Mouse (Mus musculus): ENCODE measurements around the gene Stap1. TPM values are rescaled to one million over a fixed set of nuclear protein-coding genes. Genes with fewer than 3 reads are reported as not detected.

The Stap1 gene
- polyA plus RNA-seq, 1 experiment from 2014 or later, result not detected

DNA sequence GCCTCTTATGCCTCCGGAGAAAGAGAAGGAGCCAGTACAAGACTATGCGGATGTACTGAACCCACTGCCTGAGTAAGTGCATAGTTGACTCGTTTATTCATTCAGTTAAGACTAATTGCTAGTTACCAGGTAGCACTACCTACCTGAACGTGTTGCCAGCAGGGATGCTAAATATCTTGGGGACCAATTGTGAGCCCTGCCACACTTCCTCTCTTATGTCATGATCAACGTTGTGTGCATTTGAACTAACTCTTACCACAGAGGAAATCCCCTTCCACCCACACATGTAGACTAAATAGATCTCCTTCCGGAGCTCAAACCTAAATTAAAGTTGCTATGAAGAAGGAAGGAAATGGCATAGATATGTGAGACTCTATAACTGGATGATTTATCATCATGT is 15.2 kb downstream of the Stap1 start:
- no peaks in the 10 kb centered on the region for H3K9me3 ChIP-seq
- no peak overlapping the region for H3K4me3 ChIP-seq
- H3K36me3 ChIP-seq (replicated peaks), result no peaks in the 10 kb centered on the region
- no peaks in the 10 kb centered on the region for H3K4me1 ChIP-seq
- no peak for DNase-seq (ENCODE audit: low spot score)
- H3K27me3 ChIP-seq (replicated peaks; ENCODE audit: low read depth, poor library complexity, severe bottlenecking), result no peaks in the 10 kb centered on the region
- H3K27ac ChIP-seq (replicated peaks), result no peak overlapping the region
- 82% methylated on average over 6 of the region's 6 CpGs for WGBS

DNA sequence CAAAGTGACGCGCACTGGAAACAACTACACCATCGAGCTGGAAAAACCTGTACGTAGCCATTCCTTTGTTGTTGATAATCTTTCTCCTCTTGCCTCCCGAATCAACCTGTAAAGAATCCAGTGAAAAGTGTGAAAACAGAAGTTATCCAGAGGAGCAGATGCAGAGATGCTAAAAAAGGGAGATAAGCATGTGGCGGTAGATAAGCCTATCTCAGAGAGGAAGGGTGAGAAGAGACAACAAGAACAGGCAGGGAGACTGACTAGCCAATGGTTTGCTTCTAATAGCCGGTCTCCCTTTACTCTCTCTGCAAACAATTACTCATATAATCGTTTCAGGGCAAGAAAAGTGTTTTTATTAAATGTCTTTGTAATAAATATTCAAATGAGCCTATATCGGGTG is 23.2 kb downstream of the Stap1 start:
- Histone ChIP-seq H3K4me3 (no peak overlapping the region), H3K27me3 (replicated peaks; ENCODE audit: low read depth, poor library complexity, severe bottlenecking) (no peaks in the 10 kb centered on the region), H3K27ac (replicated peaks) (no peak overlapping the region), H3K4me1 (no peaks in the 10 kb centered on the region), H3K9me3 (no peaks in the 10 kb centered on the region), H3K36me3 (replicated peaks) (no peaks in the 10 kb centered on the region)
- 88% methylated on average over 9 of the region's 9 CpGs for WGBS
- no peak for DNase-seq (ENCODE audit: low spot score)

DNA sequence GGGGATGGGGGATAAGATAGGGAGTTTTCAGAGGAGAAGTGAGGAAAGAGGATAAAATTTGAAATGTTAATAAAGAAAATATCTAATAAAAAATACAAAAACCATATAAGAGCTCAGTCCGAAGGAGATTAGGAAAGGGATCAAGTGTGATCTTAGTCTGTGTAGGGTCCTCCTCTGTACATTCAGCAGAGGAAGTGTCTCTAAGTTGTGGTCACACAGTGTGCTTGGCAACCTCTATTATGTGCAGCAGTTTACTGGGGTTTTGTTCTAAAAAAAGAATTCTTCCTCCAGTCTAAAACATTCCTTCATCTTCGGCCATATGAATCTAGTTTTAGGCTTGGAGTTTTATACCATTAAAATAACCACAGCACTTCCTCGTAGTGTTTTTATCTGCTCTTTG is 27.4 kb downstream of the Stap1 start:
- Histone ChIP-seq H3K36me3 (replicated peaks) (no peaks in the 10 kb centered on the region), H3K27ac (replicated peaks) (no peak overlapping the region), H3K4me3 (no peak overlapping the region), H3K9me3 (no peaks in the 10 kb centered on the region), H3K27me3 (replicated peaks; ENCODE audit: low read depth, poor library complexity, severe bottlenecking) (no peaks in the 10 kb centered on the region), H3K4me1 (no peaks in the 10 kb centered on the region)
- WGBS, result 94% methylated on average over 3 of the region's 3 CpGs
- no peak for DNase-seq (ENCODE audit: low spot score)

DNA sequence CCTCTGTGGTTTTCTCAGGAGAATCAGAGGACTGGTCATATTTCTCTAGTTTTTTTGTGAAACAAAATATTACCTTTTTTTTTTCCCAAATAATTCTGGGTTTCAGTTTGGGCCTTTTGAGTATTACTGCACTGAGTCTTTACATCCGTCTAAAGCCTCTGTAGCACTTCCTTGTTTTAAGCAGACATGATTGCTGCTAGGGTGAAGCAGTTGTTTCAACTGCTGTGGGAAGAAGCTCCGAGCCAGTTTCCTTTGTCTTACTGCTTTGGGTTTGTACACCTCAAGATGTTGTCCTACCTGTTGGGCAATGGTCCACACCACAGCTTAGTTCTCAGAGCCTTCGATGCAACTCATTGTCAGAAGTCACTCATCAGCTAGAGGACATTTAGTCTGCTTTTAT is 29.1 kb downstream of the Stap1 start:
- Histone ChIP-seq H3K27ac (replicated peaks) (no peak overlapping the region), H3K27me3 (replicated peaks; ENCODE audit: low read depth, poor library complexity, severe bottlenecking) (no peaks in the 10 kb centered on the region), H3K4me1 (no peaks in the 10 kb centered on the region), H3K9me3 (no peaks in the 10 kb centered on the region), H3K36me3 (replicated peaks) (no peaks in the 10 kb centered on the region), H3K4me3 (no peak overlapping the region)
- no peak for DNase-seq (ENCODE audit: low spot score)
- WGBS, result 86% methylated on average over 3 of the region's 3 CpGs

DNA sequence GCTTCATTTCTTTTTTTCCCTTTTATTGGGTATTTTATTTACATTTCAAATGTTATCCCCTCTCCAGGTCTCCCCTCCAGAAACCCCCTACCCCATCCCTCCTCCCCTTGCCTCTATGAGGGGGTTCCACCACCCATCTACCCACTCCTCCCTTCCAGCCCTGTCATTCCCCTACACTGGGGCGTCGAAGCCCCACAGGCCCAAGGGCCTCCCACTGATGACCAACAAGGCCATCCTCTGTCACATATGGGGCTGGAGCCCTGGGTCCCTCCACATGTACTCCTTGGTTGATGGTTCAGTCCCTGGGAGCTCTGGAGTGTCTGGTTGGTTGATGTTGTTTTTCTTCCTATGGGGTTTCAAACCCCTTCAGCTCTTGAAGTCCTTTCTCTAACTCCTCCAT is 30.6 kb downstream of the Stap1 start:
- DNase-seq (ENCODE audit: low spot score), result no peak
- Histone ChIP-seq H3K27ac (replicated peaks) (no peak overlapping the region), H3K4me1 (no peaks in the 10 kb centered on the region), H3K4me3 (no peak overlapping the region), H3K9me3 (no peaks in the 10 kb centered on the region), H3K36me3 (replicated peaks) (peaks cover 3% of the 10 kb centered on the region), H3K27me3 (replicated peaks; ENCODE audit: low read depth, poor library complexity, severe bottlenecking) (no peaks in the 10 kb centered on the region)
- WGBS, result 98% methylated on average over 2 of the region's 2 CpGs

DNA sequence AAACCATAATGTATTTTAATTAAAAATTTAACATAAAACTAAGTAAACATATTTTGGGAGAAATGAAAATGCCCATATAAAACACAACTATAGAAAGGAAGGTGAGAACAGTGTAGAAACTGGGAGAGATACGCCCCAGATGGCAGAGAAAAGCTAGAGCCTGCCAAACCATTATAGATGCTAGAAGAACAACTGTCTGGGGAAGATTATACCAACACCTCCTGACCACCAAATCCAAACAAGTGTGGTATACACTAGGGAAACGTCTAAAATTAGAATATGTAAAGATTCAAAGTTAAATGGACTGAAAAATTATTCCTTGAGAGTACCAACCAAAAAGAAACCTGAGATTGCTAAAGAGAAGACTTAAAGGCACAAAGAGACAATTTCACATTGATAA is 35.1 kb downstream of the Stap1 start:
- no peak overlapping the region for H3K27ac ChIP-seq (replicated peaks)
- no peak for DNase-seq (ENCODE audit: low spot score)
- no peaks in the 10 kb centered on the region for H3K27me3 ChIP-seq (replicated peaks; ENCODE audit: low read depth, poor library complexity, severe bottlenecking)
- WGBS, result 88% methylated on average over 2 of the region's 2 CpGs
- H3K36me3 ChIP-seq (replicated peaks), result peaks cover 20% of the 10 kb centered on the region
- H3K4me1 ChIP-seq, result no peaks in the 10 kb centered on the region
- no peaks in the 10 kb centered on the region for H3K9me3 ChIP-seq
- H3K4me3 ChIP-seq, result no peak overlapping the region

DNA sequence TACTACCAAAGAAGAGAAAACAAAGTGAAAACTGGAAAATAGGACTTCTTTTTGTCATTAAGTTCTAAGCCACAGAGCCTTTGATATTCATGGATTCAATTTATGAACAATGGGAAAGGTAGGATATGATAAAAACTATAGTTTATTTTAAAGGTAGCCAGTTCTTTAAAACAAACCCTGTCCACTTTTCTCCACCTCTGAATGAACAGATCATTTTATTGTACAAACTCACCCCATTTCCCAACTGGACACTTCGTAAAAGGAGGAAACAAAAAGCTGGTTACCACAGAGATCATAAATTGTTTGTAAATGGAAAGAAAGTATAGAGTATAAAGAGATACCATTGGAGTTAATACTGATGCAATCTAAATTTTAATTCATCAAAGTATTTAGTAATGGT is 39.5 kb downstream of the Stap1 start:
- Histone ChIP-seq H3K4me1 (no peaks in the 10 kb centered on the region), H3K9me3 (no peaks in the 10 kb centered on the region), H3K27me3 (replicated peaks; ENCODE audit: low read depth, poor library complexity, severe bottlenecking) (no peaks in the 10 kb centered on the region), H3K4me3 (no peak overlapping the region), H3K36me3 (replicated peaks) (peaks cover 38% of the 10 kb centered on the region), H3K27ac (replicated peaks) (no peak overlapping the region)
- WGBS, result 93% methylated on average over 1 of the region's 1 CpGs
- DNase-seq (ENCODE audit: low spot score), result no peak

DNA sequence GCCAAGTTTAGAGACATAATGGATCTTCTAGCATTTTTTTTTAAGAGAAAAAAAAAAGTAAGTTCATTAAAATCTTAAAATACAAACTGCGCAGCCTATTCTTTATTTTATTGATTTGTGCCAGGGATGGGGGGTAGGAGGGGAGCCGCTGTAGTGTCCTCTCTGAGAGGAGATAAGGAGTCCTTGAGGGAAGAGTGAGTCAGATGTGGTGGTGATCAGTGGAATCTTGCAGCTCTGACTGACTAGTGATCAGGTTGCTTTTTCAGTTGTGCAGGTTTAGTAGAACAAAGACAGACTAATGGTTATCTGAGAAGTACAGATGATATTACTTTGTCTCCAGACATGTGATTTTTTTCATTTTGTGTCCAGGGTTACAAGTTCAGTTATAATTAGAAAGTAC is 41.5 kb downstream of the Stap1 start:
- no peaks in the 10 kb centered on the region for H3K27me3 ChIP-seq (replicated peaks; ENCODE audit: low read depth, poor library complexity, severe bottlenecking)
- H3K4me3 ChIP-seq, result no peak overlapping the region
- H3K27ac ChIP-seq (replicated peaks), result no peak overlapping the region
- H3K36me3 ChIP-seq (replicated peaks), result peaks cover 36% of the 10 kb centered on the region
- no peaks in the 10 kb centered on the region for H3K9me3 ChIP-seq
- whole genome bisulfite sequencing, result 98% methylated on average over 2 of the region's 2 CpGs
- no peak for DNase-seq (ENCODE audit: low spot score)
- H3K4me1 ChIP-seq, result no peaks in the 10 kb centered on the region

DNA sequence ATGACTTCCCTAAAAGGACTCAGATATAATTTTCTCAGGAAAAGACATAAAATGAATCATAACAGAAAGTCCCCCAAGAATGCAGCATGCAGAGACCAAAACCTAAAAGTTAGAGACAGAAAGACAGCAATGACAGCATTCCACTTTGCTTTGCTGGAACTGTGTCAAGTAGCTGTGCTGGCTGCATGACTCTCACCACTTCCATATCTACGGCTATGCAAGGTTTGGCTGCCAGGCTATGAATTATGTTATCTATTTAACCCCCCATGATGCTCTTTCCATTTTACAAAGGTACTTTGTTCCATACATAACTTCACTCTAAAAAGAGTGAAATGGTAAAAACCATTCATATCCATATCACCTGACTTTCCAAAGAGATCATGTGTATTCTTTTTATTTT is 42.5 kb downstream of the Stap1 start:
- no peaks in the 10 kb centered on the region for H3K4me1 ChIP-seq
- no peak for DNase-seq (ENCODE audit: low spot score)
- no peaks in the 10 kb centered on the region for H3K9me3 ChIP-seq
- no peaks in the 10 kb centered on the region for H3K27me3 ChIP-seq (replicated peaks; ENCODE audit: low read depth, poor library complexity, severe bottlenecking)
- peaks cover 40% of the 10 kb centered on the region for H3K36me3 ChIP-seq (replicated peaks)
- no peak overlapping the region for H3K4me3 ChIP-seq
- no peak overlapping the region for H3K27ac ChIP-seq (replicated peaks)
- WGBS, result 85% methylated on average over 1 of the region's 1 CpGs

DNA sequence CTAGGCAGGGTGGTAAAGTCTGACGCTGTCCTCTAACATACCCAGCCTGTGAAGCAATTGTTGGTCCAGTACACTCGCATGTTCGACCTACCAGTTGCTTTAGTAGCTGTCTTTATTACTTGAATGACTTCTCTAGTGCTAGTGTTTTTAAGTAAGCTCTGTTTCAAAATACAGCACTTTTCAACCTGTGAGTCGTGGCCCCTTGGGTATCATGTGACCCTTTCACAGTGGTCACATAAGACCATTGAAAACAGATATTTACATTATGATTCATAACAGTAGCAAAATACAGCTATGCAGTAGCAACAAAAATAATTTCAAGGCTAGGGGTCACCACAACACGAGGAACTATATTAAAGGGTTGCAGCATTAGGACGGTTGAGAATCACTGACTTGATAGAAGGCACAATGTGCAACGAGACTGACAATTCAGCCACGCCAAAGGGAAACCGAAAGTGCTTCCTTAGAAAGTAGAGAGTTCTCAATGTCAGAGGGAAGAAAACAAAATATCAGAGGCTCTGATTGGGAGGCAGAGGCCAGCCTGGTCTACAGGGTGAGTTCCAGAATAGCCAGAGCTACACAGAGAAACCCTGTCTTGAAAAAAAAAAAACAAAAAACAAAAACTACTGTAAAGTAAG is 47.0 kb downstream of the Stap1 start:
- WGBS, result 89% methylated on average over 9 of the region's 9 CpGs
- Histone ChIP-seq H3K4me1 (no peaks in the 10 kb centered on the region), H3K27me3 (replicated peaks; ENCODE audit: low read depth, poor library complexity, severe bottlenecking) (no peaks in the 10 kb centered on the region), H3K36me3 (replicated peaks) (peaks cover 50% of the 10 kb centered on the region), H3K9me3 (no peaks in the 10 kb centered on the region), H3K27ac (replicated peaks) (no peak overlapping the region), H3K4me3 (no peak overlapping the region)
- DNase-seq (ENCODE audit: low spot score), result no peak

DNA sequence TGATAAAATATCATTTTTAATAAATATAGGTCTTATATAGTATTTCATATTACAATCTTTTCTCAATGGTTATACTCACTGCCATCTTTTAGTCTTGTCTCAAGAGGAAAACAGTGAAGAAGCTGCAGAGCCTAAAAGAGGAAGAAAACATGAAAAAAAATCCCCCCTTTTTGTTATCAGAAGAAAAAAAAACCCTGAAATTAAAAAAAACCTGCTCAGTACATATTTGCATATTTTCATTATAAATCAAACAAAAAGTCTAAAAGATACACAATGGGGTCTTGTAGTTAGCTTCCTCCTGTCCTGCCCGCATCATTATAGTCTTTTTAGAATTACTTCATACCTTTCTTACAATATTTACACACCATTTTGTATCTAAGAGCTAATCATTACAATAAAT is 57.2 kb downstream of the Stap1 start:
- peaks cover 63% of the 10 kb centered on the region for H3K36me3 ChIP-seq (replicated peaks)

DNA sequence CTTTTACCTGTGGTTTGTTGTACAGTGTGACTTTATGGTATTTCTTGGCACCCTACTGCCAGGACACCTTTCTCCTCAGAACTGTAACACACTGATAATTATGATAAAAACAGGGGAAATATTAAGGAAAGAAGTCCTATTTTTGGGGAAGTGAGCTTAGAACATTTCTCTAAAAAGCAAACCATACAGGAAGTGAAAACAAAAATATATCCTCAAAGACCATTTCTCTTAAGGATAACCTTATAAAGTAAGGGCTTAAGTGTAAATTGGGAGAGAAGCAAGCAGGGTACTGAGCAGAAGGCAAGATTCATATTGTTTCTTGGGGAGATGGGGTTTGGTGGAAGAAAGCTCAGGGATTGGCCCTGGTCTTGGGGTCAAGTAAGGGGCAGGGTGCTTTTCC is 58.3 kb downstream of the Stap1 start:
- H3K4me1 ChIP-seq, result no peaks in the 10 kb centered on the region
- peaks cover 64% of the 10 kb centered on the region for H3K36me3 ChIP-seq (replicated peaks)
- no peak overlapping the region for H3K27ac ChIP-seq (replicated peaks)
- no peaks in the 10 kb centered on the region for H3K27me3 ChIP-seq (replicated peaks; ENCODE audit: low read depth, poor library complexity, severe bottlenecking)
- no peaks in the 10 kb centered on the region for H3K9me3 ChIP-seq
- DNase-seq (ENCODE audit: low spot score), result no peak
- no peak overlapping the region for H3K4me3 ChIP-seq

More for the DNA sequence above, 57.2 kb downstream of the Stap1 start:
- WGBS, result 98% methylated on average over 1 of the region's 1 CpGs
- H3K4me3 ChIP-seq, result no peak overlapping the region
- H3K27ac ChIP-seq (replicated peaks), result no peak overlapping the region
- no peaks in the 10 kb centered on the region for H3K4me1 ChIP-seq
- no peak for DNase-seq (ENCODE audit: low spot score)
- H3K27me3 ChIP-seq (replicated peaks; ENCODE audit: low read depth, poor library complexity, severe bottlenecking), result no peaks in the 10 kb centered on the region
- H3K9me3 ChIP-seq, result no peaks in the 10 kb centered on the region

Data from embryonic facial prominence, embryonic 10.5 days (tissue).